Mouse (Mus musculus) ES-Bruce4 (cell line): ENCODE data around the gene Zbtb20.

Source experiments
- CTCF ChIP-seq: IDR thresholded peaks from one replicate; pipeline ENCODE4 v1.8.1; 2011; ENCODE audit warnings: low read depth, low read length
- EP300 ChIP-seq: IDR thresholded peaks from 2 replicates; pipeline ENCODE4 v1.6.1; 2011; ENCODE audit warnings: low read depth, low read length; ENCODE audit not compliant: insufficient read depth
- POLR2A ChIP-seq: IDR thresholded peaks from one replicate; pipeline ENCODE4 v1.8.1; 2011; ENCODE audit warnings: low read length; ENCODE audit not compliant: insufficient read depth

DNA sequence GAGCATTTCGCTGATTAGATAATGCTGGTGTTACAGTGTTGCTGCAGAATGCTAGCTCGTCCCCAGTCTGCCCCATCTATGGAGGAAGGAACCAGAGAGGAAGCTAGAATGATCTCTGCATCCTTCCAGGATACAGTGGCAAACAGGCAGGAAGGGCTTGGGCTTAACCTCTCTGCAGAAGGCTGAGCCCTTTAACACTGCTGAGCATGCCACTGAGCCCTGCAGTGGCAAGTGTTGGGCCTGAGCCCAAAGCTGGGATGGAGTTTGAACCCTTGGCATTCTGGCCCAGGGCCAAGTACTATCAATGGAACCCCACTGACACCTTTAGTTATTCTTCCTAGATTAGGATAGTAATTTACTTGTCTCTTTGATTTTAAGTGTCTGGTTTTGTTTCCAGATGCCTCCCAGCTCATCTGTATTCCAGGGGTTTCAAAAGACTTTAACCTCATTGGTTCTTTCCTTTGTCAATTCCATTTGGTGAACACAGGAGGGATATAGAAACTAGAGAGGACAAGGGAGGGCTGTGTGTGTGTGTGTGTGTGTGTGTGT, 532.0 kb downstream of the Zbtb20 start:
- no peak for TF ChIP-seq POLR2A
- no peak for TF ChIP-seq CTCF
- TF ChIP-seq EP300: no peak
